Mouse (Mus musculus) adrenal gland, postnatal 10 days (tissue): ENCODE data around the gene BC016579. TPM values are rescaled to one million over a fixed set of nuclear protein-coding genes. Genes with fewer than 3 reads are reported as not detected.
A peak's percentile ranks its signal among the peaks of the same experiment; 100 is the strongest.

ENCODE experiments used
- DNase-seq: peaks from one replicate; pipeline ENCODE4 v3.0.0; 2021; ENCODE audit warnings: mixed read lengths
- long read RNA-seq, 2 experiments: library from polyadenylated mRNA; stranded (forward); transcript quantifications; one replicate each; pipeline ENCODE4 v2.0.0; 2021
- total RNA-seq, 2 experiments: library from RNA; stranded (reverse); gene quantifications; 2 replicates each; pipeline ENCODE4 v1.2.3; 2021

The BC016579 gene
- under 1 TPM; 0.18 to 0.48 TPM for total RNA-seq
- long read RNA-seq, experiment 1, partial matches to known transcripts = 1 of 1 reads
- long read RNA-seq, experiment 1, other reads (novel, unspliced or antisense) = 0 of 1 reads
- long read RNA-seq, experiment 2 = 0 reads

DNA sequence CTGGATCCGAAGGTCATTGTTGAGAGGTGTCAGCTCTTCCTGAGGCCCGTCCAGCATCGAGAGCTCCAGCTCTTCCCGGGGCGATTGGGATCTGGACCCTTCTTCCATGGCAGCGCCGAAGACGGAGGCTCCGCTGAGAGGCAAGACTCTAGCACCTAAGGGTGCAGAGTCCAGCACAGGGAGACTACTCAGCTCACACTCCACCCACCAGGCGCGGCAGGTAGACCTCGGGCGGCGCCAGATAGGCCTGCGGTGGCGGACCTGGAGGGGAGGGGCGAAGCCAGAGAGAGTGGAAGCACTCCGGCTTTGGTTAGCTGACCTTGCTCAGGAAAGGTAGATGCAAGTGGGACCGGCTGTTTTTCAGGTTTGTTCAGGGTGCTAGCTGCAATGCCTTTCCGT, at the start of gene BC016579:
Gene BC016579, minus strand, starts transcription at position 135 of the 399 bp plus-strand sequence.
- DNase-seq = no peak

DNA sequence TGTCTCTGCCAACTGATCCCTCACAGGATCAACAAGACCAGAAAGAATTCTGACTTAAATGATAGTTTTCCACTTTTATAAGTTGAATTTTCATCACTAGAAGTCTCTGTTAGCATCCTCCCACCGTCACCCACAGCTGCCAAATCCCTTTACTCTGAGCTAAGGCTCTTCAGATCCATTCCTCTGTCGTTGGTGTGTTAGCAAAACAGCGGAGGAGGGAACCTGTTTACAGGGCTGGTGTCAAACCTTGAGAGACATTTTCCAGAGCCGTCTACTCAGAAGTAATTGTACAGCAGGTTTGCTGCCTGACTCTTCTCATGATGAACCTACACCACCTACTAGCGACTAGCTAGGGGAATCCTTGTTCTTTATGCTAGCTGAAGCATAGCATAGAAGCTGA, 45.4 kb upstream of the BC016579 start:
- DNase-seq = no peak

DNA sequence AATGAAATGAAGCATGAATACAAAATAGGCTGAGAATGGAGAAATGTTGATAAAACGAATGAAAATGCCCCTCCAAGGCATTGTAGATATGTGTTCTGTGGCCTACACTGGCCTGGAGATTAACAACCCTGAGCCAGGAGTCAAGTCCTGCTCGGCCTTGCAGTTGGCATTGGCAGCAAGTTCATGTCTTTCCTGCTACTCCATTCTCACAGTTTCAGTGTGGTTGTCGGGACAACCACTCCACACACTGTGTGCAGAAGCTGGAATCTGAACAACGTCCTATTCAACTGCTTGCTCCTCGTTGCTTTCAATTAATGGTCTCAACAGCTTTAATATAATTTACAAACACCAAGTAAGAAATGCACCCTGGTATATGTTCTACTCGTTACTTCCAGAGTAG, 44.1 kb upstream of the BC016579 start:
- no peak for DNase-seq

DNA sequence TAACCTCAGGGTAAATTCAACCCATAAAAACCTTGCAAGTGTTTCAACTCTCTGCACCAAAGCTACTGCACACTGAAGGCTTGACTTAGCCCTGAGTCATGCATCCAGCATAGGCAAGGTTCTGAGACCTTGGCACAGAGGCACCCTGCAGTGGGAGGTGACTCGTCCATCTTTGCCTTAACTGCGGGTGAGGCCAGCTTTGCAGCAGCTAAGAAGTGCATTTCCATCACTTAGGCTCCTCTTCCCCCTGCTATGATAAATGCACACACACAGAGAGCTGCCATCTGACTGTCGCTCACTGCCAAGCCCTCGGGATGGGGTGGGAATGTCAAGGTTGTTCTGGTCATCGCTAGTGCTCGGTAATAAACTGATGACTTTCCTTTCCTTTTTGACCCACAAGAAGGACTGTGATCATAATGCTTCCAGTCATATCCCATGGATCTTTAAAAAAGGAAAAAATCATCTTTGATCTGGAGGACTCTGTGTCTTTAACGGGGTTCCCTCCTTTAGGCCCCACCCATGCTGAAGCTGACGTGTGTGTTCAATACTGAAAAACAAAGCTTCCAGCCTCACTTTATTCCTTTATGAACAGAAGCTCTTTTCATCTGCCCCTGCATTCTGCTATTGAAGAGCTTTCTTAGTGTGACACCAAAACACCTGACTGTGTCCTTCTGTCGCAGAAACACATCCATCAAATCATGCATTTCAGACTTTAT, 41.7 kb upstream of the BC016579 start:
- peak; percentile 35 for DNase-seq

DNA sequence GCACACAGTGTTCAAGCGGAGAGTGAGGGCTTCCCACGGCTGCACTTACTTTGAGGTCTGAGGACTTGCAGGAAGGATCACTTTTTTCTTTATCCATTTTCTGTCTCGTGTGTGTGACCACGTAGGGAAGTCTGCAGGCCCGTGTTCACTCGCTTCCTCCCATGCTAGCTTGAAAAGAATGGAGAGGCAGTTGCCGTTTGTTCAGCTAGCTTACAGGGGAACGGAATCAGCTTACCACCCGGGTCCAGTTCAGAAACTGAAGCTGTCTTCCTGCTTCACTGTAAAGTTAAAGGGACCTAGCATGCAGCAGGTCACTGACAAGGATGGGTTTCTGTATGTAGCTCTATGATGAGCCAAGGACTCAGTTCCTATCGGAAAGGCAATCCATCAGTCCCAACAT, 39.7 kb upstream of the BC016579 start, which contains the start of gene Tmprss7:
Gene Tmprss7, minus strand, starts transcription at position 101 of the 400 bp plus-strand sequence.
- no peak for DNase-seq

DNA sequence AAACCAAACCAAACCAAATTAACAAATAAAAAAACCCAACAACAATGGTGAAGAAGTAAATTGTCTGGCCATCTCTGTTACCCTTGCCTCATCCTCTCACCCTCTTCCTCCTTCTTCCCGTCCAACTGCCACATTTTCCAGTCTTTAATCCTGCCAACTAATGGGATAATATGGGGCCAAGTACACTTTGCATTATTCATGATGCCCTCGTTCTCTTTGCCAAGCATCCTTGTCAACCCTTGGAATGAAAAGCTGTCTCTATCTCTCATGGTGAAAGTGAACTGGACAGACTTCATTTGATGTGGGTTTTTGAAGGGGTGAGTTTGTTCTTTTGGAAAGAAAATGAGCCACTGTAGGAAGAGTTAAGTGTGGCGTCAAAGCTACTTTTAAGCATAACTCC, 39.0 kb upstream of the BC016579 start:
- DNase-seq = no peak

DNA sequence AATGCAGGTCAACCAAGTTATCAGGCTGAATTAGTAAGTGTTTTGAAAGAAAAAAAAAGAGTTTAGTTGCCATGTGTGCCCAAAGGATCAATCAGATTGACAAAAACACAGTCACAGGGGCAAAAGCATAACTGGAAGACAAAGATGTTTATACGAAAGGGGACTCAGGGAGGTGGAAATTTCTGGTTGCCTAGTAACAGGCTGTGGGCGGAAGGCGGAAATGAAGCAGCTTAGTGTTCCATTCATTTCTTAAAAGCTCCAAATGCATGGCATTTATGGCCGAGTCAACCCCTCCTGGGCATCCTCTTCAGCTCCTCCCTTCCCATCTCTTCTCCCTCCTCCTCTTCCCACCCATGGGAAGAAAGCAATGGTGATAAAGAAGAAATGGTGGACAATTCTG, 36.3 kb upstream of the BC016579 start:
- DNase-seq = no peak

DNA sequence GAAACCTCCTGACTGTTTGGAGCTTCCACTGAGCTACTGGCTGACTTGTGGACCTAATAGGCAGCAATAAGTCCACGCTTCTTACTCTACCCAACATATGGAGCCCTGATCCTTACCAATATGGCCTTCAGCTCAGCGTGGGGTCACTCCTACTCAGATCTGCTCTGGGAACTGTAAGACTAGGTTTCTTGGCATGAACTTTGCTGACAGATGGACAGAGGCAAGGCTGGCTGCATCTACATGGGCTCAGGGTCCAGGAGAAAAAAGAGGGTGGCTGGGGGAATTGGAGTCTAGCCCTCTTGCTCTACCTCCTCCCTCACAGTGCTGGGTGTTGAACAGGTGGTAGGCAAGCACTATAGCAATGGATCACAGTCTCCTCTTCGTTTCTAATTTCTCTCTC, 33.0 kb upstream of the BC016579 start:
- no peak for DNase-seq

DNA sequence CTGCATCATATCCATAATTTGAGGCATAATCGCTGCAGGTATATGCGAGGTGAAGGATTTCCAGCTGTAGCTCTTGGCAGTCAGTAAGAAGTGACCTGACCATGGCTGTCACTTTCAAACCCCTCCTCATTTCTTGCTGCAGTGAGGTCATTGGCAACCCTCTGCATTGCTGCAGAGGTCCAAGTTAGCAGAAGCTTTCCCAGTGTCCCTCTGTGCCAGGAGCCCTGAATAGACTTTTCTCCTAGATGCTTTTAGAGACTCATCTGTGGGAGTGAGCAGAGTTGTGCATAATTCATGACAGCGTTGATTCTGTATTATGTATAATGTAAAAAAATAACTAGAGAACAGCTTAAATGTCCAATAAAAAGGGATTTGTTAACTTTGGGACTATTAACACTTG, 31.4 kb upstream of the BC016579 start:
- DNase-seq = no peak

DNA sequence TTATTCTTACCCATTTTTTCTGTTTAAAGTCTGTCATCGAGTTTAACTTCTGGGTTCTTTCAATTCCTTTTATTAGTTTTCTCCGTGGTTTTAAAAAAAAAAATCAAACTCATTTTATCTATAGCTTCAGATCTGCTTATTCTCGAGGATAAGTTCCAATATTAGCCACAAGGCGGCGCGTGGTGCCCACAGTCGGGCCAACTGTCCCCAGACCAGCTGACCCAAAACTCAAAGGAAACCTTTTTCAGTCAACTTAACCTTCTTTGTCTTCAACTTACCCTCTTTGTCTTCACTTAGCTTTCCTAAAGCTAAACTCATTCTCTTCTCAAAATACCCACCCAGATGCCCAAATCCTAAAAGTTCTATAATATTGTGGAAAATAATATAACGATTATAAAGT, 30.9 kb upstream of the BC016579 start:
- peak; percentile 88 for DNase-seq

DNA sequence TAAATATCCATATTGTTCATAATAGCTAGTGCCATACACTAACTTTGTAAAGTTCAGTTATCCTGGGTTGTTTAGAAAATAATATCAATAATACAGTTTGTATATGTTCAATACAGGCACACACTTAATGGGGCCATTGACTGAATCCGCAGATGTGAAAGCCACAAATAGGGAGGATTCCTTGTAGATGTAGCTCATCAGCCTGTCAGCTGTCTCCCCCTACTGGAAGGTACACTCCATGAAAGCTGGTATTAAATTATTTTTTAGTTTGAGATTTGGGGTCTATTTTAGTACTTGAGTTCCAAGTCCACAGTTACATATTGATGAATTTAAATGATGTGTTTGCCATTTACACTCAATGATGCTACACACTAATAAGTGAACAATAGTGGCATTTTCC, 22.6 kb upstream of the BC016579 start:
- DNase-seq = peak; percentile 39

DNA sequence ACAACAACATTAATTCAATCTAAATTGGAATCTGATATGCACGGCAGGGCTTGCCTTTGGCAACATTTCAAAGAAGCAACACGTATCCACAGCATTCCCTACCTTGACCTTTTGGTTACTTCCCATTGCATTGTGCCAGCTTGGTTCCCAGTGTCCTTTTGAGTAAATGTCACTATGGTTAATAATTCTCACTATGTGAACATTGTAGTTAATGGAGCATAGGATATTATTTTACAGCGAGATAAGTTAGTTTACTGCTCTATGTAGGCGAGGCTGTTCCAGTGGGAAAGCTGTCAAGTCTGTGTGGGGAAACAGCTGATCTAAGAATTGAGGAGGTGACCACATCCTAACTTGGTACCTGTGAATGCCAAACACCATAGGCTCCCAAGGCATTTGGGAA, 16.1 kb upstream of the BC016579 start:
- DNase-seq = peak; percentile 58

DNA sequence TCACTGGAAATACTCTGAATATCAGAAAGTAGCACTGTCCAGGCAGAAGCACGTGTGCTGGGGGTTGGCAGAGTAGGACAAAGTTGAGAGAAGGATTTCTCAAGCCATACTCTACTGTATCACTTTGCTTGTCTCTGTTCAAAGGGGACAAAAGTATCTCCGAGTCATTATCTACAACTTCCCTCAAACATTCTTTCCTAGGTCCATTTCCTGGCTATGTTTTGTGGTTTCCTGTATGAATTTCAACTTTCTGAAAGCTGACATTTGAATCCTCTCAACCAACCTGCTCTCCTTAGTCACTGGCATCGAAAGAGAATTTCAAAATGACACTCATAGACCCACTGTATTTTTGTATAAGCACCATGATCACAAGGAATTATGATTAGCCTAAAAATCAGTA, 14.3 kb upstream of the BC016579 start:
- no peak for DNase-seq

DNA sequence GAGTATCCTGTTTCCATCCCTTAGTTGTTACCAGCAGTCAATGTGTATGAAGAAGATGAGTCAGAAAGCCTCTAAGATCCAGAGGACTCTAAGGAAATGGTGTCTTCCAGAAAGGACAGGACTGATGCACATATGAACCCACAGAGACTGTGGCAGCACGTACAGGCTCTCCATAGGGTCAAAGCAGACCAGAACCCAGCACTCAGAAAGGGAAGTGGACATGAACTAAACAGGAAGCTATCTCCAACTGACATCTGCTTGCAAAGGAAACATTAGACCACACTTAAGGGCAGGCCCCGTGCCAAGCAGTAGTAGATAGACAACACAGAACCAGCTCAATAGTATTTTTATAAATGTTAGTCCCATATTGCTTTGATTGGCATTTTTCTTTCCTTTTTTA, 12.3 kb upstream of the BC016579 start:
- DNase-seq = no peak

DNA sequence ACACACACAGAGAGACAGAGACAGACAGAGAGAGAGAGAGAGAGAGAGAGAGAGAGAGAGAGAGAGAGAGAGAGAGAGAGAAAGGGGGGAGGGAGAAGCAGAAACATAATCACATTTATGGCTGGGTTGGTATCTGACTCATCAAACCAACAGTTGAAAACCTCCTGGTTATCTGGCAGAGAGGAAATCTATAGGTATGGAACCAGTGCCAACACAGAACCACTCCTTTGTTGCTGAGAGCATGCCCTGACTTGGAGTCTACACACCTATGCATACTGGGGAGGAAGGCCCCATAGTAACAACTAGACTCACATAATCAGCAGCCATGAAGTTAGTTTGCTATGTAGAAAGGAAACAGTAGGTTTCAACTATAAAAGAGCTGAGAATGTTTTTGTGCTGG, 8.5 kb upstream of the BC016579 start:
- no peak for DNase-seq

DNA sequence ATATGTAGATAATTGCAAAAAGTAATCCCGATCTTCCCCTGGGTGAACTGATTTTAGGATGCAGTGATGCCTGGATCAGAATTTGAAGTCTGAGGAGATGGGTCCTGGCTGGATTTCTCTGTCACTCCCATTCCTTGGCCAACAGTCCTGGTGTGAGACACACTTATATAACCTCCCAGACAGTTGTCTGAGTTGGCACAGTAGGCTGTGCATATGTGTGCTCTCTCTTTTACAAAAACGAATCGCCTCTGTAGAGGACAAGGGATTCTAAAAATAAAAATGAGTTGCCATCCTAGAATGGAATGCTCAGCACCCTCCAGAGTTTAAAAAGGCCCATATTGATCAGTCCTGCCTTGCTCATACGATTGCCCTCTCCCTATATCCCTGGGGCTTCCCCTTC, 5.7 kb upstream of the BC016579 start:
- no peak for DNase-seq

DNA sequence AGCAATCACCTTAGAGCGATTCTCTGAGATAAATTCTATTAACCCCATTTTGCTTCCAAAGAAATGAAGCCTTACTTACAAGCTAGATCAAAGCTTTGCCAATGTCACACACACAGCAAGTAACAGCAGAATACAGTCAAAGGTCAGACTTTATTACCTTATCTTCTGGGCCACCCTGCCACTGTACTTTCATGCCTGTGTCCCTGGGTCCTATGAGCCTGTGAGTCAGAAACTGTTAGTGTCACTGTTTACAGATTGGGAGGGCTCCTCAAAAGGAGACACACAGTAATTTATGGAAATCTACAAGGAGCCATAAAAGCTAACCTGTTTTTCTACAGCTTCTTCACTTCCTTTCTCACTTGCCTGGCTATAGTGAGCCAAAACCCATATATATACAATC, 4.4 kb upstream of the BC016579 start:
- no peak for DNase-seq

DNA sequence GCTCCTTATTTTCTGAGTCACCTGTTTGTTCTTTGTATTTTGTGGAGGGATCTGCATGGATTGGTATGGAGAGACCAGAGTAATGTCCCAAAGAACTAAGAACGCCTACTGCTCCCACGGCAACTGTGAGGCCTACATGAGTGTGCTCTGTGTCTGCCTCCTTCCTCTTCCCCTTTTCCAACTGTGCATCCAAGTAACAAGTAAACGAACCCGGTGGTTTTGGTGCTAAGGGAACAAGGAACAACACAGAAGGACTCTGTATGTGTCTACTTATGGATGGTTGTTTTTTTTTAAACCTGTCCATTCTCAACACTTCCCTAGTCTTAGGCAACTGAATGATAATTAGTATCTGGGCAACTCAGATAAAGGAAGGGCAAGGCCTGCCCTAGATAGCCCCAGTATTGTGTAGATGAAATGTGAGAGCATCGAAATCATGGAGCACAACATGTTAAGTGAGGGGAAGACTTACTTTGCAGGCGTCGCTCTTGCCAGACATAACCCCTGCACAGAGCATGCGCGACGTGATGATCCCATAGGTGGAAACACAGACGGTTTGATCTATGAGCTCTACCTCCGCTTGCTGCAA, 3.8 kb upstream of the BC016579 start:
- DNase-seq = no peak

DNA sequence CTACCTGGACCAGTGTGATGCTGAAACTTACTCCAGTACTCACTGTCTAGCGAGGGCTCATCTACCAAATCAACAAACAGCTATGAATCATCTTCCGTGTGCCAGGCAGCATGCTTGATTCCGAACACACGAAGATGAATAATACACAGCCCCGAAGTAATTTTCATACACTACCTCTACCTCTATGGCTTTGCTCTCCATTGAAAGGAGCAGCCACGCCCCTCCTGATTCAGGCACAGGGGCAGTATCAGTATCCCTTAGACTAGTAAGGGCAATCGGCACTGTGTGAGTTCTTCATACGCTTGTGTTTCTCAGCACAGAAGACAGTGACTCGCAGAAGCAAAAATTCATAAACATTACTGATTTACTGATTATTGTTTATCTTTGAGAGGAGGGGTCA, 597 bp upstream of the BC016579 start:
- DNase-seq = no peak

DNA sequence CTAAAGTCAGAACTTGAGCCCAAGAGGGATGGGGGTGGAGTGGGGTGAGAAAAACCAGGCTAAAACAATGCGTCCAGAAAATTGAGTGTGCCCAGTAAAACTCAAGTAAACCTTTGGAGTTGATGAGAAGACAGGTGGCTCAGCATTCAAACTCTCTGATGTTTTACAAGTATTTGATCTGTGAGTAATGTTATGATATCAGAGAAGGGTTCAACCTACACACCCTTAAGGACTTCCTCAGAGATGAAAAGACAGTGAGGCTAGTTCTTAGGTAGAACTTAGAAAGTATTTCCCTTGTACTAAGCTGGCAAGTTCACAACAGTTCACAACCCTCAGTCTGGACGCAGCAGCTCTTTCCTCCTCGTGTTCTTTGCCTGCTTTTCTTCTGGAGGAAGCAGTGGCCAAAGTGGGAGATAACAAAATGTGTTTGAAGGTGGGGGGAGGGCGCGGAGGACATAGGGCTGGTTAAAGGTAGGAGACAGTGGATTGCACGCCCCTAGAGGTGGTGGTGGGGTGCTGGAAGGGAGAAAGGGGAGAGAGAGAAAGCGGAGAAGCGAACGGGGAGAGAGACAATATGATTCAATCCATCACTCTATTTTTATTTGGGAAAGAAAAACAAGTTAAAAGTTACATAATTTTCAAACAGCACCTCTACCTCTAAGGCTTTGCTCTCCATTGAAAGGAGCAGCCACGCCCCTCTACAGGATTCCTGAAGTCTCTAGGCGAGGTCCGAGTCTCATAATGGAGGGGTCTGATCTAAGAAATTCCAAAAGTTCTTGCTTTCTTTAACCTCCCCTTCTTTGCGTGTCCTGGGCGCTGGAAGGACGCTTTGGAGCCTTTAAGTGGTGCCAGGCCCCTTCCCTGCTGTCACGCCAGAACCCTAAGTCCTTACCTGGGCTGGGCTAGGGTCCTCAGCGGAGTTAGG, 597 bp downstream of the BC016579 start:
- no peak for DNase-seq

DNA sequence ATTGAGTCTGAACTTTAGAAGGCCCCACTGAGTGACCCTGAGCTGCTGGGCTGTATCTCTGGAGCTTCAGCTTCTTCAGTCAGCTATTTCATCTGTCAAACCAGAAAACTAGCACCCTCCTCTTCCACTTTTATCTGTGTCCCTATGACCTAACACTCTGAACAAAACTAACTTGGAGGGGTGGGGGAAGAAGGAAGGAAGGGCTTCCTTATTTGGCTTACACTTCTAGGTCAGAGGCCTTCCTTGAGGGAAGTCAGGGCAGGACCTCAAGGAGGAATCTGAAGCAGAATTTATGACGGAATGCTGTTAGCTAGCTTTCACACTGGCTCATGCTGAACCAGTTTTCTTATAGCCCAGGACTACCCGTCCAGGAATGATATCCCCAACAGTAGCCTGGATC, 2.4 kb downstream of the BC016579 start:
- DNase-seq = no peak

DNA sequence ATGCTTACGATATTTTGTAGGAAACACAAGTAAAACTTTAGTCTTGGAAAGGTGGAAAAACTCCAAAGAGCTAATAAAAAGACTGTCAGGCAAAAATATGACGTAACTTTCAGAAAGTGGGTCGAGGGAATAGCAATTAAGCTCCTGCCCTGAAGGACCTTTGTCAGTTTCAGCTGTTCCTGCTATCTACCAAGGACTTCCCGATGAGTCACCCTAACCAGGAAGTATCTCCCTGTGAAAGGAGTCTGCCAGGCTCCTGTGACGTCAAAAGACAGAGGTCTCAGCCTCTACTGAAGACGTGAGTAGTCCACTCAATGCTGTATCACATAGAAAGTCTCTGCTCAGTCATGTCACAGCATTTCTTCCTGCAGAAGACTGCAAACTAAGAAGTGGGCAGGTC, 9.5 kb downstream of the BC016579 start:
- peak; percentile 76 for DNase-seq

DNA sequence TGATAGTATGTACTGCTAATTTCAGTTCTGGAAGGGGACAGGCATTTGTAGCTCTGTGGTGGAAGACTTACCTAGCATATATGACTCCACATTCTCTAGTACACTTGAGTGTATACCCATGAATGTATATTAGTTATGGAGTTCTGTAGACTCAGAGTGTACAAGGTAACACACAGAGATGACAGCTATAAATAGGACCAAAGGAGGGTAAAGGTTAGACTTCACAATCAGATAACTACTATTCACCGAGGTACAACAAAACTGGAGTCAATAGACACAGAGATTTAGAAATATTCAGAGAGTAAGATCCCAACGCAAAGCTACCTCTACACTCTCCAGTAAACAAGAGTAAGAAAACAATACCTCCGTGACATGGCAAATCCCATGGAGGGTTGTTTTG, 9.9 kb downstream of the BC016579 start:
- no peak for DNase-seq
